Mouse (Mus musculus) hindbrain, embryonic 16.5 days (tissue): ENCODE data around the gene Prame. TPM values are rescaled to one million over a fixed set of nuclear protein-coding genes. Genes with fewer than 3 reads are reported as not detected.
"Not testable (repeated sequence)": the region's sequence is repeated elsewhere in the genome, so short reads cannot be mapped to it uniquely, and the experiment has no call there.

Experiments
- ATAC-seq: fragments of 200-750 bp; cut with Nextera tagmentation; 2 replicates; pipeline ENCODE4 v1.8.0; 2017; ENCODE audit warnings: moderate TSS enrichment, moderate library complexity
- H3K27ac ChIP-seq: fragments of 300-500 bp; sonication (generic); 2 replicates; pipeline ENCODE4 v1.5.1; 2014; ENCODE audit warnings: low read depth, mild to moderate bottlenecking, control low read depth, low read length, moderate library complexity
- H3K27me3 ChIP-seq: fragments of 300-500 bp; sonication (generic); replicated peaks from 2 replicates; pipeline ENCODE4 v1.6.1; 2014; ENCODE audit warnings: low read length; ENCODE audit not compliant: control insufficient read depth, insufficient read depth
- H3K36me3 ChIP-seq: fragments of 300-500 bp; sonication (generic); 2 replicates; pipeline ENCODE4 v1.6.1; 2014; ENCODE audit warnings: mild to moderate bottlenecking, low read length, moderate library complexity, mixed read lengths; ENCODE audit not compliant: control insufficient read depth, insufficient read depth
- H3K4me1 ChIP-seq: fragments of 300-500 bp; sonication (generic); 2 replicates; pipeline ENCODE4 v1.6.1; 2014; ENCODE audit warnings: low read depth, low read length; ENCODE audit not compliant: control insufficient read depth, insufficient read depth
- H3K4me2 ChIP-seq: fragments of 300-500 bp; sonication (generic); 2 replicates; pipeline ENCODE4 v1.6.1; 2014; ENCODE audit warnings: mild to moderate bottlenecking, low read length, control low read depth, moderate library complexity
- H3K4me3 ChIP-seq: fragments of 300-500 bp; sonication (generic); 2 replicates; pipeline ENCODE4 v1.5.1; 2014; ENCODE audit warnings: mild to moderate bottlenecking, low read length, control low read depth, moderate library complexity
- H3K9ac ChIP-seq: fragments of 300-500 bp; sonication (generic); 2 replicates; pipeline ENCODE4 v1.6.1; 2014; ENCODE audit warnings: low read depth, mild to moderate bottlenecking, control low read depth, low read length, moderate library complexity
- H3K9me3 ChIP-seq: fragments of 300-500 bp; sonication (generic); 2 replicates; pipeline ENCODE4 v1.6.1; 2014; ENCODE audit warnings: mild to moderate bottlenecking, low read length, moderate library complexity; ENCODE audit not compliant: control insufficient read depth
- WGBS: fragments of 180-500 bp; shearing (Covaris S2); extraction: QIAGEN DNeasy Blood & Tissue Kit; methylation state at CpG from one replicate; pipeline ENCODE4 v1.1.7; 2014; 5-methylcytosine and 5-hydroxymethylcytosine counted together
- polyA plus RNA-seq: library from polyadenylated mRNA; unstranded; fragments of >200 nt; fragmentation: Nextera tagmentation; extraction: Ambion mirVana; gene quantifications from 2 replicates; pipeline ENCODE4 v1.2.1, GENCODE M21; 2015

The Prame gene
- polyA plus RNA-seq: not detected in 2 replicates

GRCm38 (mm10) chrX:135627605-135628004 is at the start of gene Prame:
Gene Prame, minus strand, starts transcription at chrX:135627705.
- no peaks in the 10 kb centered on the region for H3K27me3 ChIP-seq
- WGBS: 93% methylated on average over 11 of the region's 11 CpGs
- H3K4me1 ChIP-seq: no peaks in the 10 kb centered on the region
- no peaks in the 10 kb centered on the region for H3K36me3 ChIP-seq
- H3K9ac ChIP-seq: no peak within 1 kb of the TSS
- no peak within 1 kb of the TSS for H3K27ac ChIP-seq
- ATAC-seq: no peak
- no peak within 1 kb of the TSS for H3K4me2 ChIP-seq
- no peaks in the 10 kb centered on the region for H3K9me3 ChIP-seq
- no peak within 1 kb of the TSS for H3K4me3 ChIP-seq

DNA sequence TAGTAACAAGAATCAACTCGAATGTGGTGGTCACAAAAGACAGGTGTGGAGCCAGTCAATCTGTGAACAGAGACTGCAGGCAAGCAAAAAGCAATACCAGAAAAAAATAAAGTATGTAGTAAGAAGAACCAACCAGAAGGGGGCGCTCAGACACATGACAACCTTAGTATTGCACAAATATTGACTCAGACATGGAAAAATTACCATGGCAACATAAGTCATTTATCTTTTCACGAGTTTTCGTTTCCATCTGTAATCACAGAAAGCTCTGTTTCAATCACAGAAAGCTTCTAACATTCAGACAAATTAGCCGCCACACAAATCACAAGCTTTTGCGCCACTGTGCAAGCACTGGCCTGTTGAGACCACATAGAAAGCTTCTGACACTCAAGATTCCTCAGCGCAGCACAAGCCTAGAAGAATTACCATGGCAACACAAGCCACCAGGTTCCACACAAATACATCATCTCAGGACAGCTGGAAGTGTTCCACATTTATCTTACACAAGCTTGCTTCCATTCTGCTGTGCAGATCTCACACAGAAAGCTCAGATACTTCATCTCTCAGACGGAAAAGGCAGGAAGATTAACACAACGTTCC is 24.8 kb upstream of the Prame start:
- peak overlapping the region; percentile 29; the same call in 1 of the 2 replicates for H3K4me2 ChIP-seq

GRCm38 (mm10) chrX:135601298-135602029 is 26.0 kb downstream of the Prame start:
- ATAC-seq: peak; percentile 83
- WGBS: 64% methylated on average over 3 of the region's 3 CpGs

More for the DNA sequence above, 24.8 kb upstream of the Prame start:
- Histone ChIP-seq H3K27ac (no peak overlapping the region), H3K4me3 (no peak overlapping the region), H3K9me3 (no peaks in the 10 kb centered on the region), H3K36me3 (no peaks in the 10 kb centered on the region), H3K9ac (no peak overlapping the region), H3K27me3 (no peaks in the 10 kb centered on the region), H3K4me1 (no peaks in the 10 kb centered on the region)
- ATAC-seq: peak; percentile 91
- 48% methylated on average over 9 of the region's 9 CpGs for WGBS

DNA sequence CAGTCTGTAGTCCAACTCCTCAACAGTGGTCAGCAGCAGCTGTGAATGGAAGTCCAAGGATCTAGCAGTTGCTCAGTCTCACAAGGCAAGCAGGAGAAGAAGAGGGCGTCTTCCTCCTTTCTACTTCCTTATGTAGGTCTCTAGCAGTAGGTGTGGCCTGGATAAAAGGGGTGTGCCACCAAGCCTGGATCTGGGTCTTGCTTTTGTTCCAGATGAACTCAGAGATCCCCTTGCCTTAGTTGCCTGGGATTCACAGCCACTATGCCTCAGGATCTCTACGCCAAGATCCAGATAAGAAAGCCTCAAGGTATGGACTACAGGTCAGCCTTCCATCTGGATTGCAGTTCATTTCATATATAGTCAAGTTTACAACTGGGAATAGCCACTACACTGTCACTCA is 28.8 kb downstream of the Prame start, which contains the start of gene Nxf7:
Gene Nxf7 (minus strand): TSS at position 101 of the 400 bp plus-strand sequence.
- ATAC-seq: no peak
- WGBS: 81% methylated on average over 2 of the region's 2 CpGs

More at GRCm38 (mm10) chrX:135601298-135602029, 26.0 kb downstream of the Prame start:
- not testable (repeated sequence) for H3K4me3 ChIP-seq, H3K4me1 ChIP-seq, H3K9me3 ChIP-seq, H3K36me3 ChIP-seq, H3K9ac ChIP-seq, H3K4me2 ChIP-seq, H3K27me3 ChIP-seq, H3K27ac ChIP-seq

GRCm38 (mm10) chrX:135598096-135598495 is 29.4 kb downstream of the Prame start:
- Histone ChIP-seq H3K36me3 (no peaks in the 10 kb centered on the region), H3K27ac (no peak overlapping the region), H3K4me1 (no peaks in the 10 kb centered on the region), H3K4me2 (no peak overlapping the region), H3K4me3 (no peak overlapping the region), H3K9ac (no peak overlapping the region), H3K9me3 (no peaks in the 10 kb centered on the region), H3K27me3 (no peaks in the 10 kb centered on the region)
- no peak for ATAC-seq
- 94% methylated on average over 13 of the region's 13 CpGs for WGBS

More for the DNA sequence above, 28.8 kb downstream of the Prame start, which contains the start of gene Nxf7:
- Histone ChIP-seq H3K4me3 (no peak within 1 kb of the TSS), H3K27me3 (no peaks in the 10 kb centered on the region), H3K4me1 (no peaks in the 10 kb centered on the region), H3K9ac (no peak within 1 kb of the TSS), H3K4me2 (no peak within 1 kb of the TSS), H3K9me3 (no peaks in the 10 kb centered on the region), H3K27ac (no peak within 1 kb of the TSS), H3K36me3 (no peaks in the 10 kb centered on the region)

- no peak for ATAC-seq
- 86% methylated on average over 1 of the region's 1 CpGs for WGBS
- H3K9me3 ChIP-seq: no peaks in the 10 kb centered on the region
These were observed 51.1 kb downstream of the Prame start for GRCm38 (mm10) chrX:135576412-135576811.

GRCm38 (mm10) chrX:135574958-135575628 is 52.4 kb downstream of the Prame start:
- ATAC-seq, H3K27me3 ChIP-seq, H3K4me3 ChIP-seq, H3K36me3 ChIP-seq, H3K9ac ChIP-seq, H3K4me2 ChIP-seq, H3K27ac ChIP-seq, H3K9me3 ChIP-seq, H3K4me1 ChIP-seq: not testable (repeated sequence)
- WGBS: 71% methylated on average over 8 of the region's 9 CpGs

More at GRCm38 (mm10) chrX:135576412-135576811, 51.1 kb downstream of the Prame start:
- no peaks in the 10 kb centered on the region for H3K4me1 ChIP-seq
- H3K36me3 ChIP-seq: no peaks in the 10 kb centered on the region
- no peak overlapping the region for H3K4me2 ChIP-seq
- no peaks in the 10 kb centered on the region for H3K27me3 ChIP-seq
- no peak overlapping the region for H3K27ac ChIP-seq
- H3K4me3 ChIP-seq: no peak overlapping the region
- H3K9ac ChIP-seq: no peak overlapping the region

DNA sequence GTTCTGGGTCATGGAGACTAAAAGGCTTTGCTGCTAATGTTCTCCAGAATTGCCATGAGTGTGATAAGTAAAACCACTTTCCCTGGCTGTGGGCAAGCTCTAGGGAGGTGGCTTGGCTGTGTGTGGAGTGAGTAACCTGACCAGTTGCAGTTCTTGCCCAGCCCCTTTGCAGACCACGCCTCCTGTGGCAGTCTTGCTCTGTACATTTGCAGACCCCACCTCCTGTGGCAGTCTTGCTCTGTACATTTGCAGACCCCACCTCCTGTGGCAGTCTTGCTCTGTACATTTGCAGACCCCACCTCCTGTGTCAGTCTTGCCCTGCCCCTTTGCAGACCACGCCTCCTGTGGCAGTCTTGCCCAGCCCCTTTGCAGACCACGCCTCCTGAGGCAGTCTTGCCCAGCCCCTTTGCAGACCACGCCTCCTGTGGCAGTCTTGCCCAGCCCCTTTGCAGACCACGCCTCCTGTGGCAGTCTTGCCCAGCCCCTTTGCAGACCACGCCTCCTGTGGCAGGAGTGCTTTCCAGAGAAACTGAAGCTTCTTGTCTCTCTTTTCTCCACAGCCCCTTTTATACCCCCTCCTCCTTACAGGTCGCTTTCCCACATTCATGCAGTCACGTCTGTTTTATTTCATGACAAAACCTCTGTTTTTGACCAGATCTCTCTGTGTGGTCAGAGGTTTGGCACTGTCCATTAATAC is 53.1 kb downstream of the Prame start:
- not testable (repeated sequence) for H3K4me1 ChIP-seq, H3K4me3 ChIP-seq, H3K36me3 ChIP-seq, H3K4me2 ChIP-seq, H3K27me3 ChIP-seq, H3K9me3 ChIP-seq, H3K9ac ChIP-seq, ATAC-seq, H3K27ac ChIP-seq
- 24% methylated on average over 7 of the region's 8 CpGs for WGBS
